ENCODE assay signal across 11 mouse cellular contexts in the genomic region with DNA sequence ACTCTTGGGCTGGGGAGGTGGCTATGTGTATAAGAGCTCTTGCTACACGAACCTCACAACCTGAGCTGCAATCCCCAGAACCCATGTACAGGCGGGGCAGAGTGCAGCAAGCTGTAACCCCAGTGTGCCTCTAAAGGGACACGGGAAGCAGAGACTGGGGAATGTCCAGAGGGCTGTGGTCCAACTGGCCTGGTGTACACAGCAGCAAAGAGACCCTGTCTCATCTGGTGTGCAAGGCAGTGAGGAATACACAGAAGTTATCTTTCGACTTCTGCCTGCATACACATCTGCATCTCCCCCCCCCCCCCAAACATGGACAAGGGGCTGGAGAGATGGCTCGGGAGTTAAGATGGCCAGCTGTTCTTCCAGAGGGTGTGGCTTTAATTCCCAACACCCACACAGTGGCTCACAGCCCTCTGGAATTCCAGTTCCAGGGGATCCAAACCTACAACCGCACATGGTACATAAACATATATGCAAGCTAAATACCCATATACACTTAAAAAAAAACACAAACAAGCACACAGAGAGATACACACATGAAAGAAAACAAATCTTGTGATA.
A peak's percentile ranks its signal among the peaks of the same experiment; 100 is the strongest.
DNase-seq lines count a peak whose midpoint lies in the region; ATAC-seq and TF ChIP-seq lines count a peak whose summit lies in the region.
"Had no signal": no experiment of that assay in that cellular context is flagged by ENCODE, and none has a peak within 500 bp of the region (broad histone marks: within the 10 kb centered on the region; RNA-seq: fewer than 3 reads in every experiment).

No protein-coding gene starts in this region.

- H3K36me3 ChIP-seq in kidney, postnatal 0 days (ENCODE audit: insufficient read depth, low read length): no peaks in the 10 kb centered on the region
- H3K36me3 ChIP-seq in kidney, adult 2 months (ENCODE audit: control insufficient read depth, insufficient read depth, low read length): no peaks in the 10 kb centered on the region
- H3K36me3 ChIP-seq in C2C12 (ENCODE audit: control insufficient read depth, insufficient read depth): no peaks in the 10 kb centered on the region
- no peaks in the 10 kb centered on the region for H3K36me3 ChIP-seq in intestine, embryonic 14.5 days (ENCODE audit: control insufficient read depth, insufficient read depth, low read length)
- H3K36me3 ChIP-seq in hindbrain, embryonic 10.5 days: no peaks in the 10 kb centered on the region

- H3K4me2 ChIP-seq in kidney, postnatal 0 days (ENCODE audit: low read length): no peak overlapping the region
- no peak overlapping the region for H3K4me2 ChIP-seq in intestine, embryonic 14.5 days (ENCODE audit: low read length)

- H3K9ac ChIP-seq in kidney, postnatal 0 days (ENCODE audit: low read depth, low read length): no peak overlapping the region
- no peak overlapping the region for H3K9ac ChIP-seq in intestine, embryonic 14.5 days (ENCODE audit: low read length)
- H3K9ac ChIP-seq: liver, embryonic 14.5 days had no signal

- TF ChIP-seq CTCF in kidney, postnatal 0 days (IDR thresholded peaks at IDR 0.05; ENCODE audit: low read depth): no peak
- TF ChIP-seq CTCF in kidney, adult 2 months (conservative IDR thresholded peaks at IDR 0.05; ENCODE audit: insufficient read depth, insufficient read length, low read depth, low read length): no peak
- no peak for TF ChIP-seq CTCF in C2C12 (IDR thresholded peaks at IDR 0.05; ENCODE audit: control insufficient read depth, insufficient read depth, insufficient read length)

- no peaks in the 10 kb centered on the region for H3K9me3 ChIP-seq in kidney, postnatal 0 days (replicated peaks; ENCODE audit: low read length)
- no peaks in the 10 kb centered on the region for H3K9me3 ChIP-seq in intestine, embryonic 14.5 days (ENCODE audit: control insufficient read depth, low read length)
- no peaks in the 10 kb centered on the region for H3K9me3 ChIP-seq in hindbrain, embryonic 10.5 days

- 67% methylated on average over 6 of the region's 6 CpGs for WGBS in kidney, postnatal 0 days
- 78% methylated on average over 6 of the region's 6 CpGs for WGBS in kidney, adult 2 months
- 58% methylated on average over 6 of the region's 6 CpGs for WGBS in intestine, embryonic 14.5 days
- WGBS in hindbrain, embryonic 10.5 days: 77% methylated on average over 6 of the region's 6 CpGs

- no peaks in the 10 kb centered on the region for H3K27me3 ChIP-seq in kidney, postnatal 0 days (ENCODE audit: insufficient read depth, low read length)
- H3K27me3 ChIP-seq in kidney, adult 2 months (replicated peaks; ENCODE audit: control insufficient read depth, insufficient read depth, low read length): no peaks in the 10 kb centered on the region
- H3K27me3 ChIP-seq in C2C12 (ENCODE audit: control insufficient read depth, insufficient read depth, insufficient read length): no peaks in the 10 kb centered on the region
- H3K27me3 ChIP-seq in intestine, embryonic 14.5 days (replicated peaks; ENCODE audit: control insufficient read depth, insufficient read depth, low read length): no peaks in the 10 kb centered on the region
- peaks cover 7% of the 10 kb centered on the region; the same call in 1 of the 2 replicates for H3K27me3 ChIP-seq in hindbrain, embryonic 10.5 days (ENCODE audit: insufficient read depth, poor library complexity, severe bottlenecking)

- H3K4me3 ChIP-seq in kidney, postnatal 0 days (replicated peaks; ENCODE audit: low read depth, low read length): no peak overlapping the region
- no peak overlapping the region for H3K4me3 ChIP-seq in kidney, adult 2 months (ENCODE audit: insufficient read depth, low read depth, low read length)
- no peak overlapping the region for H3K4me3 ChIP-seq in C2C12 (ENCODE audit: insufficient read depth, poor library complexity, severe bottlenecking)
- H3K4me3 ChIP-seq in intestine, embryonic 14.5 days (ENCODE audit: low read depth, low read length): no peak overlapping the region
- no peak overlapping the region for H3K4me3 ChIP-seq in hindbrain, embryonic 10.5 days

- no peak for TF ChIP-seq POLR2A in kidney, adult 2 months (IDR thresholded peaks at IDR 0.05; ENCODE audit: low read depth, low read length)

- DNase-seq in heart, adult 11 months: peak; percentile 95
- DNase-seq in heart, adult 9 months (ENCODE audit: low spot score in 2 of 2): no peak
- DNase-seq in kidney, postnatal 0 days (ENCODE audit: low spot score): no peak
- DNase-seq in kidney, adult 2 months: no peak
- DNase-seq in intestine, embryonic 14.5 days (ENCODE audit: low spot score): no peak
- no peak for DNase-seq in hindbrain, embryonic 10.5 days (ENCODE audit: low spot score)
- no peak for DNase-seq in spleen, adult 18-20 months
- DNase-seq: B cell, adult 2 months had no signal

- H3K4me1 ChIP-seq in kidney, postnatal 0 days (replicated peaks; ENCODE audit: insufficient read depth, low read length): peaks cover 5% of the 10 kb centered on the region
- 0 out of 2 replicates have a peak, but pooled peaks cover 2% of the 10 kb centered on the region for H3K4me1 ChIP-seq in kidney, adult 2 months (ENCODE audit: control insufficient read depth, insufficient read depth, low read length)
- peaks cover 16% of the 10 kb centered on the region for H3K4me1 ChIP-seq in intestine, embryonic 14.5 days (replicated peaks; ENCODE audit: control insufficient read depth, insufficient read depth, low read length)
- H3K4me1 ChIP-seq in hindbrain, embryonic 10.5 days (replicated peaks): peaks cover 4% of the 10 kb centered on the region

- H3K79me2 ChIP-seq in C2C12 (ENCODE audit: control insufficient read depth, insufficient read depth): no peaks in the 10 kb centered on the region

- ATAC-seq in kidney, postnatal 0 days (replicated peaks; ENCODE audit: low FRiP score, low read depth): no peak
- ATAC-seq in intestine, embryonic 14.5 days (replicated peaks; ENCODE audit: low FRiP score, low TSS enrichment, low read depth): no peak
- ATAC-seq: inflammation-experienced regulatory T-cells, adult 6 months had no signal

- no peaks in the 10 kb centered on the region for H3K79me3 ChIP-seq in C2C12 (ENCODE audit: low read depth)

- no peak overlapping the region for H3ac ChIP-seq in C2C12 (ENCODE audit: control insufficient read depth, insufficient read length, low read depth)

- H3K27ac ChIP-seq in kidney, postnatal 0 days: 0 out of 2 replicates have a peak overlapping the region, but pooled peaks have one; percentile 6
- H3K27ac ChIP-seq in kidney, adult 2 months (ENCODE audit: insufficient read depth, low read depth, low read length): no peak overlapping the region
- peak overlapping the region; percentile 77 for H3K27ac ChIP-seq in intestine, embryonic 14.5 days (ENCODE audit: low read depth)
- no peak overlapping the region for H3K27ac ChIP-seq in hindbrain, embryonic 10.5 days
- H3K27ac ChIP-seq: liver, embryonic 14.5 days had no signal

TF ChIP-seq in C2C12, 6 proteins besides CTCF, POLR2A, EP300 and RAD21:
- TF ChIP-seq MYOD1 (IDR thresholded peaks at IDR 0.05; ENCODE audit: control insufficient read depth, insufficient read length, low read depth): peak; percentile 57
- no peak for TF ChIP-seq MAX (IDR thresholded peaks at IDR 0.05)

Comparison
In these comparisons a context has a peak if more than half of its experiments do, and no peak if none do; other contexts are left out.
1. H3K27ac ChIP-seq: peak in kidney, postnatal 0 days (single experiment) and intestine, embryonic 14.5 days (single experiment); none in kidney, adult 2 months (single experiment) and hindbrain, embryonic 10.5 days (single experiment).